Mouse (Mus musculus) testis, adult 2 months (tissue): Measurements from ENCODE around the gene Armc12.

Experiments used
- CTCF ChIP-seq: fragments of 200-500 bp; IDR thresholded peaks from 2 replicates; pipeline ENCODE4 v1.5.1; 2012; ENCODE audit warnings: low read depth, mild to moderate bottlenecking, inconsistent platforms, low read length, moderate library complexity; ENCODE audit not compliant: control insufficient read depth, insufficient read depth, insufficient replicate concordance
- POLR2A ChIP-seq: fragments of 200-500 bp; IDR thresholded peaks from 2 replicates; pipeline ENCODE4 v1.6.1; 2012; ENCODE audit warnings: low read depth, mild to moderate bottlenecking, inconsistent platforms, low read length, moderate library complexity; ENCODE audit not compliant: control insufficient read depth

GRCm38 (mm10) chr17:28560598-28560997, 30.0 kb downstream of the Armc12 start, which contains the start of gene Clps:
- no peak for TF ChIP-seq CTCF
- TF ChIP-seq POLR2A: no peak
